Mouse (Mus musculus) brain, embryonic 14.5 days (tissue): ENCODE measurements at regions not wholly inside any gene's neighbourhood (a gene's known extent, or its start where the extent isn't known, plus 50 kb on each side); places are given as distances from the start of the nearest gene placed in this dataset.

Experiments used
- DNase-seq: peaks from one replicate; pipeline ENCODE4 v3.0.0-alpha.2; 2011; ENCODE audit warnings: low read depth
- CTCF ChIP-seq: fragments of 200-500 bp; IDR thresholded peaks from 2 replicates; pipeline ENCODE4 v1.5.1; 2012; ENCODE audit warnings: inconsistent platforms, mild to moderate bottlenecking, moderate library complexity, borderline replicate concordance; ENCODE audit not compliant: insufficient read depth, insufficient read length; ENCODE audit errors: extremely low read depth
- POLR2A ChIP-seq: fragments of 200-500 bp; IDR thresholded peaks from 2 replicates; pipeline ENCODE4 v1.6.1; 2012; ENCODE audit warnings: mild to moderate bottlenecking, inconsistent platforms, borderline replicate concordance; ENCODE audit not compliant: poor library complexity, insufficient read depth, insufficient read length, severe bottlenecking; ENCODE audit errors: extremely low read depth

GRCm38 (mm10) chr12:54502775-54503174 is 153.6 kb downstream of the Sptssa start:
- no peak for TF ChIP-seq CTCF
- TF ChIP-seq POLR2A = no peak
- DNase-seq = no peak

DNA sequence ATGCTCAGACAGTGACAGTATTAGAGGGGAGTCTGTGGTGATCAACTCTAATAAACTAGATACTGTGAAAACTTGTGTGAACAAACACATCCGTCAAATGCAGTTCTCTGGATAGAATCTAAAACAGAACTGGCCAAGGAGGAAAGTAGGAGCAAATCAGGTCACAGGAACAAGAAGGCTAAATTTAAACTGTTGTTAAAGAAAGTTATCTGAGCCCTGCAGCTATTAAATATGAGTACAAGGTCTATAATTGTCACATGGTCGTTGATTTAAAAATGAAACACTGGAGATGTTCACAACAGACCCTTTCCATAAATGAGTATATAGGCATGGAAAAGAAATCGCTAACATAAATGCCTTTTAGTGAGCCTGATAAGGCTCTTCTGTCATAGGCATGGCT is 156.4 kb downstream of the Sptssa start:
- no peak for TF ChIP-seq POLR2A
- no peak for TF ChIP-seq CTCF
- no peak for DNase-seq

DNA sequence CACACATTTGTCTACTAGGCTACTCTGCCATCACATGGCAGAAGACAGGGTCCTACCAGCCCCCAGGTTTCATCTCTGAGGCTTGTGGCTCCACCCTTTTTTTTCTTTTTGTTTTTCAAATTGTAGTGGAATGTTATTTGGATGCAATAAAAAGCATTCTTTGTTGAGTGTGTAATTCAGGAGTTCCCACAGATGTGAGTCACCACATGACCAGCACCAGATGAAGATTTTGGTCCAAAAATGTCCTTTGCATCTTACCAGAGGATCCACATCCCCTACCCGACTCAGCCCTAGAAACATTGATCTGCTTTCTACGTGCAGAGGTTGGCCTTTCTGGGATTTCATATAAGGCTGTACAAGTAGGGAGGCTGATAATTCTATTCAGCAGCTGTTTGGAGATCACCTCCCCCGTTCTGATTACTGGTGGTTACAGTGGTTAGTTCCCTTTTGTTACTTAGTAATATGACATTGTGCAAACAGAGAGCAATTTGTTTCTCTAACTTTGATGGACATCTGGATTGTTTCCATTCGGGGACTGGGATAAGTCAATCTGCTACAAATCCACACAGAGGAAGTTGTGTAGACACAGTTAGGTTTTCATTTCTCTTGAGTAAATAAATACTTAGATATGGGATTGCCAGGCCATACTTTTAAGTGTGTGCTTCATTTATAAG is 160.5 kb downstream of the Sptssa start:
- no peak for DNase-seq
- no peak for TF ChIP-seq POLR2A
- TF ChIP-seq CTCF = no peak

DNA sequence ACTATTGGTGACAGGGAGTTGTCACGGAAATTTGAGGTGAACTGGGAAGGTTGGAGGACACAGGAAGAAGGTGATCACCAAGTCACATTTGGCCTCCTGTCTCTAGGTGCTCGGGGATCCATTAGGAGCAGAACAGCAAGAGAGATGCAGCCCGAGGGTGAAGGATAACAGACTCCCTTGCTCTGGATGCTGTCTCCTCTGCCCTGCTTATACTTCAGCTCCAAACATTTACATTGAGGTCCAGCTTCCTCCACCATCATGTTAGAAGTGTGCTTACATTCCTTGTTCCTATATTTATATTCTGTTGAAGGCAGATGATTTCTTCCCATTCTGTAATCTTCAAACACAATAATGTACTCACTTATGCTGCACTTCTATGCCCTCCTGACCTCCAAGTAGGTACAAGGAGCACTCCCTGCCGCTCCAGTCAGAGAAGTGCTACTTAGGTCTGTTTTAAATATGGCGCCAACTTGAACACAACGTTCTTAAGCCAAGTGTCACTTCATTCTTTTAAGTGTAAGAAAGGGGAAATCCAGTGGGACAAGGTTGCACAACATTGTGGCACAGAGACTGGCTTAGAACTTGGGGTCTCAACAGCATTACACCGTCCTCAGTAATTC is 161.5 kb downstream of the Sptssa start:
- no peak for DNase-seq

DNA sequence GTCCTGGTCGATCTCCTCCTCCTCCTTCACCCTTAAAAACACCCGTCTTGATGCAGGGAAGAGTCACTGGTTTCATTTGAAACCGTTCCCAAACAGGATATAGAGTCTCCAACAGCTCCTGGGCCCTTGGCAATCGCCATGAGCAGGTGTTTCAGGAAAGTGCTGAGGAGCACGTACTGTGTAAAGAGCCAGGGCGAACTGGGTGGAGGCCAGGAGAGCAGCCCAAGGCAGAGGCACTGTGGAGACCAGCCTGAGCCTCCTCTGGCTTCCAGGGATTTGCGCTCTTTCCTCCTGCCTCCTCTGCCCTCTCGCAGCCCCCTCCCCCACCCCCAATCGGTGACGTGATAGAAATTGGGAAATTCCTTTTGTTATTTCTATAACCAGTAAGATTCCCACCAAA is 163.6 kb downstream of the Sptssa start:
- DNase-seq = no peak
- no peak for TF ChIP-seq POLR2A
- TF ChIP-seq CTCF = no peak

More for the DNA sequence above, 161.5 kb downstream of the Sptssa start:
- TF ChIP-seq CTCF (no peak), POLR2A (no peak)

DNA sequence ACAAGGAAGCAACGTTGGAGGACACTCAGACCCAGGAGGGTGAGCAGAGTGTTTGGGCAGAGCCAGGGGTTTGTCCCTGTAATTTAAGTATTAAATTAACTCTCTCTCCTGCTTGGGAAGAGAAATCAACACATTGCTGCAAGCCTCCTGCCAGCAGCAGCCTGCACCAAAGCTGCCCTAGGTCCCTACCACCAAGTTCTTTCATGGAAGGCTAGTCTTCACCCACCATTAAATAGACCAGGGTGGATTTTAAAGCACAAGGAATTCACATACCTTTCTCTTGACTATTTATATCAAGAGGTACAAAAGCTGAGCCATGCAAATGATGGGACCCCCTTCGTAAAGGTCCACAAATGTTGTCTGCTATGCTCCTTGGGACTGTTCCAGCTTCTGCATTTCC is 165.9 kb downstream of the Sptssa start:
- DNase-seq = no peak
- TF ChIP-seq CTCF = no peak
- TF ChIP-seq POLR2A = no peak

DNA sequence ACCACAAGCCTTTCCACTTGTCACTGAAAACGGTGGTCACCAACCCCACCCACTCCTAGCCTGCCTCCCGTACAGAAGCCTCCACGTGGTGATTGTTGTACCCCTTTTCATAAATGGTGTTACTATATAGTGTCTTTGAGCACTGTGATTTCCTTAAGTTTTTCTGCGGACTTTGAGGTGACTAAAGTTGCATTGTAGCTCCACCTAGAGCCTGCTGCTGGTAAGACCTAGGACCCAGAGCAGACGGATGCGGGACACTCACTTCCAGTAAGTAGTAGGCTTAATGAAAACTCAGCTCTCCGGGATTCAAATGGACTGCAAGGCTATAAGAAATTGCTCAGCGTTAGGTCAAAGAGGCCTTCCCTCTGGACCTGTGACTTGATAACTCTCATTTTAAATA is 166.7 kb downstream of the Sptssa start:
- peak; percentile 76; the same call in 1 of the 2 replicates for TF ChIP-seq CTCF
- TF ChIP-seq POLR2A = no peak
- peak; percentile 90 for DNase-seq

- no peak for DNase-seq
- TF ChIP-seq POLR2A = no peak
- no peak for TF ChIP-seq CTCF
These were observed 168.7 kb downstream of the Sptssa start for GRCm38 (mm10) chr12:54487689-54488088.

- DNase-seq = no peak
These were observed 174.4 kb downstream of the Sptssa start for GRCm38 (mm10) chr12:54482020-54482419.

DNA sequence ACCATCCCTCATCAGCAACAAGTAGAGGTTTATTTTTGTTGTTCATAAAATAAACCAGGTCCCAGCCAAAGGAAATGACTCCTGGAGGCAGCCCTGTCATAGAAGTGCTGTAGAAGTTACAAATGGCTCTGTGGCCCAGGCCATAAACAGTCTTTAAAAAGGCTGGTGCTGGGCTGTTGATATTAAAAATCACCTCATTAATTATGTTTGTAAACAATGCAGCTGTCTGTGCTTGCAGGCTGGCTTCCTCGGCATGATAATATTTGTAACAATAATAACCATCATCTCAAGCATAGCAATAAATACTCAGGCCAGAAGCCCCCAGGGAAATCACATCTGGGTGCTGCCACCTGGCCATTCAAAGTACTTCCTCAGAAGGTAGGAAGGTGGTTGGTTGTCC is 176.5 kb downstream of the Sptssa start:
- TF ChIP-seq POLR2A = no peak
- TF ChIP-seq CTCF = no peak
- DNase-seq = no peak

More at GRCm38 (mm10) chr12:54482020-54482419, 174.4 kb downstream of the Sptssa start:
- TF ChIP-seq POLR2A (no peak), CTCF (no peak)

DNA sequence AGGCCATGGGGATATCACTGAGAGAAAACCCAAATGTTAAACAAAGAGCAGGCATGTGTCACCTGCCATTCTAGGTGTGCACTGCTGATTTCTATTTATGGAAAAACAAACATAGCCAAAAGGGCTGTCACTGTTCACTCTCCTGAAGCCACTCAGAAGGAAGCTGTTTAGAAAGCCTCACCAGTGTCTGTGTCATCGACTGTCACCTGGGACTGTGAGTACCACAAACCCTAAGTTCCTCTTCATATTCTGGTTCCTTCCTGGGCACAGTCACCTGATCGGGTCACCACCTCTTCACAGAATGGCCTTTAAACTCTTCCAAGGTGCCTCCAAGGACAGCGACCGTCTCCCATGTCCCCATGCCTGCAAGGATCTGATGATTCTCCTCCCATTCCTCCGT is 183.5 kb downstream of the Sptssa start:
- no peak for DNase-seq
- TF ChIP-seq POLR2A = no peak

GRCm38 (mm10) chr12:54472407-54472806 is 184.0 kb downstream of the Sptssa start:
- TF ChIP-seq POLR2A (no peak), CTCF (no peak)
- no peak for DNase-seq
